Mouse (Mus musculus): ENCODE results near the gene Ccser1. TPM values are rescaled to one million over a fixed set of nuclear protein-coding genes. Genes with fewer than 3 reads are reported as not detected.

The Ccser1 gene
- polyA plus RNA-seq (2014; fragmentation: Illumina TruSeq; extraction: RNeasy Lipid Tissue Mini Kit (QIAGEN cat#74804); ENCODE audit: low read depth, low replicate concordance) = 82.6 TPM

GRCm38 (mm10) chr6:61179949-61180755 is at the start of gene Ccser1:
Ccser1 (plus strand) TSS chr6:61180324.

